Mouse (Mus musculus): ENCODE measurements around the gene Shb. TPM values are rescaled to one million over a fixed set of nuclear protein-coding genes. Genes with fewer than 3 reads are reported as not detected.

The Shb gene
- polyA plus RNA-seq, 1 experiment: 11.4 TPM

DNA sequence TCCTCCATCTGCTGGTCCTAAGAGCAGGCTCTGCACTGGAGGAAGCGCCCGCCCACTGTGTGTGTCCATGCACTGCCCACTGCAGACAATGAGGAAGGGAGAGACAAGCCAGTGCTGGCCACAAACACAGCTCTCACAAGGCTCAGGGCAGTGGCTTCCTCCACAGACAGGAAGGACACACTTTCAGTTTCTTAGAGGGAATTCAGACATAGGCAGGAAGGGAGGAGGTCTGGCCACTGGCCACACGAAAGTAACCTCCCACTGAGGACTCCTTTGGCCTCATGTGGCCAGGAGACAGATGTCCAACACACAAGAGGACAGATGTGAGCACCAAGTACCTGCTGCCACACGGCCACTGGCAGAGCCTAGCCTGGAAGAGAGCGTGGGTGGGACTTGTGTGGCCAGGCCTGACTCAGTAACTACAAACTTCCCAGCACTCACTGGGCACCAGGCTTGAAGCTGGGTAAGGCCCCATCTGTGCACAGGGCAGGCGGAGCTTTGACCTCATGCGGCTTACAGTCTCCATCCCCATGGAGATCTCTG, 79.6 kb downstream of the Shb start:
- TF ChIP-seq CTCF (IDR thresholded peaks at IDR 0.05; ENCODE audit: extremely low read depth, insufficient read depth, low read length) (no peak), POLR2A (IDR thresholded peaks at IDR 0.05; ENCODE audit: extremely low read depth, insufficient read depth, low read length) (no peak)
- H3K4me1 ChIP-seq (ENCODE audit: control insufficient read depth, insufficient read depth, low read length): 0 out of 2 replicates have a peak, but pooled peaks cover 2% of the 10 kb centered on the region
- H3K4me3 ChIP-seq (ENCODE audit: insufficient read depth, low read length): no peak overlapping the region
- no peak overlapping the region for H3K27ac ChIP-seq (ENCODE audit: insufficient read depth, low read length)

DNA sequence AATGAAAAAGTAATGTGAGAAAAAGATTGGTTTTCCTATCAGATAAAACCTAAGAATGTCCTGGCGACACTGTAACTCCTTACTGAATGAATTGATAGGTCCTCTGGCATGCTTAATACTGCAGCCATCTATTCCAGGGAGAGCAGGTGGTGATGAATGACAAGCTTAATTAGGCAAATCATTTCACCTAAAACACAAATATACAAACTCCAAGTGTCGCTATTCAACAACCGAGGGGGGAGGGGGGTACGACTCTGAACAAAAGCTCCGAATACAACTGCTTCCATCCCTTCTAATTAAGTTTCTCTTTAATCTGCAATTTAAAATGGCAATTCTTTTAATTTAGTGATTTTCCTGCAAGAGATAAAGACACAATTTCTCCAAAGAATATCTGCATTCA, 83.3 kb downstream of the Shb start:
- TF ChIP-seq CTCF (IDR thresholded peaks at IDR 0.05; ENCODE audit: extremely low read depth, insufficient read depth, low read length) (no peak), POLR2A (IDR thresholded peaks at IDR 0.05; ENCODE audit: extremely low read depth, insufficient read depth, low read length) (no peak)
- Histone ChIP-seq H3K27ac (ENCODE audit: insufficient read depth, low read length) (no peak overlapping the region), H3K4me1 (ENCODE audit: control insufficient read depth, insufficient read depth, low read length) (0 out of 2 replicates have a peak, but pooled peaks cover 2% of the 10 kb centered on the region), H3K4me3 (ENCODE audit: insufficient read depth, low read length) (no peak overlapping the region)

DNA sequence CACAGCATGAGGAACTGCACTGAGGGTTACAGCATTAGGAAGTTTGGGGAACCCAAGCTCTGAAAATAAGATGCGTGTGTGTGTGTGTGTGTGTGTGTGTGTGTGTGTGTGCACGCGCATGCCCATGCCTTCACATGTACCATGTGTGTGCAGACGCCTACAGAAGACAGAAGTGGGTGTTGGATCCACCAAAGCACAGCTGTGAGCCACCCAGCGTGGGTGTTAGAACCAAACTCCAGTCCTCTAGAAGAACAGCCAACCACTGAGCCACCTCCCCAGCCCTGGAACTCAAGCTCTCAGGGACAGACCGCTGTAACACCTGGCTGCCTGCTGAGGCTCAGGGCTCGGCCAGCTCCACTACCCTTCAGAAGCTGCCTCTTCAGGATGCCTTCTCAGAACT, 83.8 kb downstream of the Shb start:
- no peak overlapping the region for H3K4me3 ChIP-seq (ENCODE audit: insufficient read depth, low read length)
- TF ChIP-seq POLR2A (IDR thresholded peaks at IDR 0.05; ENCODE audit: extremely low read depth, insufficient read depth, low read length) (no peak), CTCF (IDR thresholded peaks at IDR 0.05; ENCODE audit: extremely low read depth, insufficient read depth, low read length) (no peak)
- H3K27ac ChIP-seq (ENCODE audit: insufficient read depth, low read length): no peak overlapping the region
- H3K4me1 ChIP-seq (ENCODE audit: control insufficient read depth, insufficient read depth, low read length): 0 out of 2 replicates have a peak, but pooled peaks cover 2% of the 10 kb centered on the region

DNA sequence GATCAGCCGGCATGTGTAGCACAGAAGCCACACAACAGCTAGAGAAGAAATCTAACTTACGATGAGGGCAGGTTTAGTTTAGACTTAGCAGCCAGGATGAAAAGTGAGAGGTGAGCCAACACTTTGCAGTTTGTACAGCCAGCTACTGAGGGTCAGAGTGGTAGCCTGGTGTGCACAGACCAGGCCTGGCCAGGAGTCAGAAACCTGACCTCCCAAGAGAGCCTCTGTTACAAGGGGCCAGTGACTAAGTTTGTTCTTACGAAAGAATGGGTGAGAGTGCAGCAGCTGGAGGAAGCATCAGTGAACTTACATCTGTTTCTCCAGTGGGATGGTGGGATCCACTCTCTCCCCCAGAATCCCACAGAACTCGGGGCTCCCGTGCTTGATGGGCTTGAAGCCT, 85.1 kb downstream of the Shb start:
- TF ChIP-seq POLR2A (IDR thresholded peaks at IDR 0.05; ENCODE audit: extremely low read depth, insufficient read depth, low read length): no peak
- TF ChIP-seq CTCF (IDR thresholded peaks at IDR 0.05; ENCODE audit: extremely low read depth, insufficient read depth, low read length): no peak
- Histone ChIP-seq H3K4me3 (ENCODE audit: insufficient read depth, low read length) (no peak overlapping the region), H3K27ac (ENCODE audit: insufficient read depth, low read length) (no peak overlapping the region)

DNA sequence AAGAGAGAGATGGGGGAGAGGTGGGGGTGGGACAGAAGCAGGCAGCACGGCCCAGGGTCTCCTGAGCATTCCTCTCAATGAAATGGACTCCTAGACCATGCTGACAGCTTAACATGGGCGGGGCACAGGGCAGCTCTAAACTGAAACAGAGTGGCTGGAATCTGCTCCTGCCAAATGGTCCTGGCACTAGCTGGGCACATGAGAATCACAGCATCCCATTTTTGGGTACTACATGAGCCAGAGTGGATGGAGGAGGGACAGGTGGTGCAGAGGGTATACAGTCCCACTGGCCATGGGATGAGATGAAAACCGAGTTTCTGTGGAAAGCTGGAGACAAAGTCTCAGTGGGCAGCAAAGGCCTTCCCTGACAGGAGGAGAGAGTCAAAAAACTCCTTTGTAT, 87.0 kb downstream of the Shb start:
- H3K4me3 ChIP-seq (ENCODE audit: insufficient read depth, low read length): no peak overlapping the region
- 0 out of 2 replicates have a peak, but pooled peaks cover 2% of the 10 kb centered on the region for H3K4me1 ChIP-seq (ENCODE audit: control insufficient read depth, insufficient read depth, low read length)
- TF ChIP-seq CTCF (IDR thresholded peaks at IDR 0.05; ENCODE audit: extremely low read depth, insufficient read depth, low read length): no peak
- no peak for TF ChIP-seq POLR2A (IDR thresholded peaks at IDR 0.05; ENCODE audit: extremely low read depth, insufficient read depth, low read length)
- H3K27ac ChIP-seq (ENCODE audit: insufficient read depth, low read length): no peak overlapping the region

More for the DNA sequence above, 85.1 kb downstream of the Shb start:
- H3K4me1 ChIP-seq (ENCODE audit: control insufficient read depth, insufficient read depth, low read length): 0 out of 2 replicates have a peak, but pooled peaks cover 2% of the 10 kb centered on the region

DNA sequence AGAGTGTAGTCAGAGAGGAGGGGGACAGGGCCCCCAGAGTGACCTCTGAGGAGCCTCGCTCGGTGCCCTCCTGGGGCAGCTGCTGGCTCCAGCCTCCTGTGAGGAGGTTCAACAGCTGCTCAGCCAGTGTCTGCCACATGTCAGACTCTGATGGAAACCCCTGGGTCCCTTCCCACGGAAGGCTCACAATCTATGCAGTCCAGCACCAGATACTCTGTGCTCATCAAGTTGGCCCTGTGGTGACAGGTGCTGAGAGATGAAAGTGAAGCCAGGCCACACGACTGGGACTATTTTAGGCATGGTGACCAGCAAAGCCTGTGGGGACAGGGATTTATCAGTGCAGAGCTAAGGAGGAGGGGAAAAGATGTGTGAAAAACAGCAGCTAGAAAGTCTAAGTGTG, 87.5 kb downstream of the Shb start:
- TF ChIP-seq CTCF (IDR thresholded peaks at IDR 0.05; ENCODE audit: extremely low read depth, insufficient read depth, low read length) (no peak), POLR2A (IDR thresholded peaks at IDR 0.05; ENCODE audit: extremely low read depth, insufficient read depth, low read length) (no peak)
- 0 out of 2 replicates have a peak, but pooled peaks cover 2% of the 10 kb centered on the region for H3K4me1 ChIP-seq (ENCODE audit: control insufficient read depth, insufficient read depth, low read length)
- H3K27ac ChIP-seq (ENCODE audit: insufficient read depth, low read length): no peak overlapping the region
- H3K4me3 ChIP-seq (ENCODE audit: insufficient read depth, low read length): no peak overlapping the region

DNA sequence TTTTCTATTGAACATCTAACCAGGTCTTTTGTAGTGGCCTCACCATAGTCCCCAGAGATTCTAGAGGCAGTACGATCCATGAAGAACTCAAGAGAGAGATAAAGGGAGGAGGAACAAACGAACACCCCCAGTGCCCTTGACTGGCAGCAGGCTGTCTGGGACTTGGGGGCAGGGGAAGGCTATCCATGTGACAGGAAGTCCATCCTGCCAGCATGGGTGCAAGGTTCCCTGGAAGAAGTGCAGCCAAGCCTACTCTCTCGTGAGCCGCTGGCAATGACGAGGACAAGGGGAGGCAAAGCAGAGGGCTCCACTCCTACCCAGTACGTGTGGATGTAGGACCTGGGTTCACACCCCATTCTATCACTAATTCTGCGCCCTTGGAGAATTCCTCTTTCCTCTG, 88.6 kb downstream of the Shb start:
- Histone ChIP-seq H3K4me3 (ENCODE audit: insufficient read depth, low read length) (no peak overlapping the region), H3K4me1 (ENCODE audit: control insufficient read depth, insufficient read depth, low read length) (0 out of 2 replicates have a peak, but pooled peaks cover under 1% of the 10 kb centered on the region), H3K27ac (ENCODE audit: insufficient read depth, low read length) (no peak overlapping the region)
- TF ChIP-seq POLR2A (IDR thresholded peaks at IDR 0.05; ENCODE audit: extremely low read depth, insufficient read depth, low read length) (no peak), CTCF (IDR thresholded peaks at IDR 0.05; ENCODE audit: extremely low read depth, insufficient read depth, low read length) (no peak)

DNA sequence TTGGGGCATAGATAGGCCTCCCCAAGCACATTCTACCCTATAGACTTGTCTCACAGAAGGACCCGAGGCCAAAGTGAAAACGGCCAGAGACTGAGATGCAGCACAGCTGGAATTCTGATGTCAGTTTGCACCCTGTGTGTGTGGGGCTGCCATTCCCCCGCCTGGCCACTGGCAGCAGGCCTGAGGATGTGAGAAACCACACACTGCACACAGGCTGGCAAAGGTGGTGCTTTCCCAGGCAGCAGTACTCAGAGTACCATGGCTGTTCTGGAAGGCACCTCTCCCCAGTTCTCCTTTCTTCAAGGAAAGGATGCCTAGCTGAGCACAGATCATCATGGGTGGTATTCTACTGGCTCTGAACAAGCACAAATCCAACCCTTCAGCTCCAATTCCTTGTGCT, 90.0 kb downstream of the Shb start:
- no peaks in the 10 kb centered on the region for H3K4me1 ChIP-seq (ENCODE audit: control insufficient read depth, insufficient read depth, low read length)
- TF ChIP-seq POLR2A (IDR thresholded peaks at IDR 0.05; ENCODE audit: extremely low read depth, insufficient read depth, low read length): no peak
- TF ChIP-seq CTCF (IDR thresholded peaks at IDR 0.05; ENCODE audit: extremely low read depth, insufficient read depth, low read length): 0 out of 2 replicates have a peak, but pooled peaks have one; percentile 17
- no peak overlapping the region for H3K4me3 ChIP-seq (ENCODE audit: insufficient read depth, low read length)
- no peak overlapping the region for H3K27ac ChIP-seq (ENCODE audit: insufficient read depth, low read length)

DNA sequence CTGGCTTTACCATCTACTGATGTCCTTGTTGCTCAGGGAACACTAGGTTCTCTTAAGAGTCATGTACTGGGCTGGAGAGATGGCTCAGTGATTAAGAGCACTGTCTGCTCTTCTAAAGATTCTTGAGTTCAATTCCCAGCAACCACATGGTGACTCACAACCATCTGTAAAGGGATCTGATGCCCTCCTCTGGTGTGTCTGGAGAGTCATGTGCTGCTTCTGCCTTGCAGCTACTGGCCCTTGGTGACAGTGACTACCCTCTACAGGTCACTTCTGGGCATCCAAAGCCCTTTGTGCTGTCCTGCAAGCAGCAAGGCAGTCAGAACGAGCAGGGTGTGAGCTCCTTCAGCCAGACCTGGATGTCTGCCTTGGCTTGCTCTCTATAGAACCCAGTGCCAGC, 90.5 kb downstream of the Shb start:
- Histone ChIP-seq H3K4me1 (ENCODE audit: control insufficient read depth, insufficient read depth, low read length) (no peaks in the 10 kb centered on the region), H3K27ac (ENCODE audit: insufficient read depth, low read length) (no peak overlapping the region), H3K4me3 (ENCODE audit: insufficient read depth, low read length) (no peak overlapping the region)
- no peak for TF ChIP-seq POLR2A (IDR thresholded peaks at IDR 0.05; ENCODE audit: extremely low read depth, insufficient read depth, low read length)

DNA sequence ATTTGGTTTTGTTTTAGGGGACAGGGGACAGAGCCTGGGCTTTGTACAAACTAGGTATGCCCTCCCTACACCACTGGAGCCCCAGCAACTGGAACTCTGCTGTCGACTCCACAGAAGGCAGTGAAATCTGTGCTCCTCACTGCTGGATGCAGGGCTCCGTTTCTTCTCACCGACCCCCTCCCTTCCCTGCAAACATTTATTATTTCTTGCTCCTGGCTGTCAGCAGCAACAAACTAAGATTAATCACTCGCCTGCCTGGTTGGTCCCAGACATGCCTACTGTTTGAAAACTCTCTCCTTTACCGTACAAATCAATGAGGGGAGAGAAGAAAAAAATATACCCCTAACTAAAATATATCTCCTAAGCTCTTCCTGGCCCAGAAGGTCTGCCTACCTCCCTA, 93.0 kb downstream of the Shb start:
- Histone ChIP-seq H3K4me1 (ENCODE audit: control insufficient read depth, insufficient read depth, low read length) (no peaks in the 10 kb centered on the region), H3K4me3 (ENCODE audit: insufficient read depth, low read length) (no peak overlapping the region), H3K27ac (ENCODE audit: insufficient read depth, low read length) (no peak overlapping the region)
- TF ChIP-seq CTCF (IDR thresholded peaks at IDR 0.05; ENCODE audit: extremely low read depth, insufficient read depth, low read length): no peak
- TF ChIP-seq POLR2A (IDR thresholded peaks at IDR 0.05; ENCODE audit: extremely low read depth, insufficient read depth, low read length): no peak

All from cortical plate, adult 2 months (tissue).